Mouse (Mus musculus) CH12.LX (cell line): ENCODE data around the gene Myo1g. TPM values are rescaled to one million over a fixed set of nuclear protein-coding genes. Genes with fewer than 3 reads are reported as not detected.

Experiments
- DNase-seq: peaks from one replicate; pipeline ENCODE4 v3.0.0-alpha.2; 2013; ENCODE audit errors: extremely low read depth
- H3K27ac ChIP-seq: 2 replicates; pipeline ENCODE4 v1.5.1; 2012; ENCODE audit warnings: low read depth, mild to moderate bottlenecking, control low read depth, moderate library complexity; ENCODE audit not compliant: insufficient read depth
- H3K27me3 ChIP-seq: replicated peaks from 2 replicates; pipeline ENCODE3; 2012; ENCODE audit warnings: inconsistent platforms
- H3K36me3 ChIP-seq, 2 experiments: replicated peaks in 1 of 2; 2 replicates each; pipeline versions ENCODE3 to v1.6.1; 2012; ENCODE audit warnings: inconsistent platforms in 1 of 2, low read length in 1 of 2, mild to moderate bottlenecking in 1 of 2, mixed read lengths in 1 of 2, moderate library complexity in 1 of 2; ENCODE audit not compliant: control insufficient read depth in 1 of 2, insufficient read depth in 1 of 2
- H3K4me1 ChIP-seq, 2 experiments: 2 replicates each; pipeline ENCODE4 v1.6.1; 2012; ENCODE audit warnings: inconsistent platforms in 1 of 2, moderate library complexity in 1 of 2; ENCODE audit not compliant: insufficient read depth in 2 of 2, control insufficient read depth in 1 of 2
- H3K4me2 ChIP-seq: 2 replicates; pipeline ENCODE4 v1.6.1; 2012; ENCODE audit warnings: low read depth, mild to moderate bottlenecking, control low read depth; ENCODE audit not compliant: poor library complexity, insufficient read depth, severe bottlenecking
- H3K4me3 ChIP-seq, 3 experiments: fragments of 150-350 bp in 1 of 3; sonication (generic) in 1 of 3; replicated peaks in 1 of 3; 2 replicates each; pipeline versions ENCODE3 to v1.5.1; 2011 to 2012; ENCODE audit warnings: low read depth in 2 of 3, low read length in 2 of 3, mild to moderate bottlenecking in 2 of 3, moderate library complexity in 2 of 3, control low read depth in 1 of 3, improper control_type of control experiment in 1 of 3, inconsistent platforms in 1 of 3, mixed read lengths in 1 of 3; ENCODE audit not compliant: poor library complexity in 1 of 3
- H3K79me2 ChIP-seq: replicated peaks from 2 replicates; pipeline ENCODE4 v1.6.1; 2012; ENCODE audit warnings: mild to moderate bottlenecking, moderate library complexity; ENCODE audit not compliant: control insufficient read depth, poor library complexity, insufficient read depth, severe bottlenecking; ENCODE audit errors: extremely low read depth
- H3K9ac ChIP-seq: 2 replicates; pipeline ENCODE4 v1.6.1; 2012; ENCODE audit warnings: low read depth, mild to moderate bottlenecking, control low read depth, moderate library complexity; ENCODE audit not compliant: insufficient read depth
- H3K9me3 ChIP-seq: replicated peaks from 2 replicates; pipeline ENCODE3; 2012; ENCODE audit warnings: low read length, inconsistent platforms, mixed read lengths
- BHLHE40 ChIP-seq: IDR thresholded peaks from 2 replicates; pipeline ENCODE4 v1.6.1; 2011; ENCODE audit warnings: mild to moderate bottlenecking, low read depth, low read length, improper control_type of control experiment
- CHD1 ChIP-seq: IDR thresholded peaks from 2 replicates; pipeline ENCODE4 v1.6.1; 2012; ENCODE audit warnings: low read depth, low read length, improper control_type of control experiment, inconsistent platforms
- CTCF ChIP-seq, 2 experiments: IDR thresholded peaks in 1 of 2; conservative IDR thresholded peaks in 1 of 2; 2 replicates each; pipeline ENCODE4 v1.5.1; 2011 to 2012; ENCODE audit warnings: low read depth in 2 of 2, low read length in 2 of 2, improper control_type of control experiment in 1 of 2, inconsistent platforms in 1 of 2, mild to moderate bottlenecking in 1 of 2, moderate library complexity in 1 of 2
- ELF1 ChIP-seq: IDR thresholded peaks from 2 replicates; pipeline ENCODE4 v1.6.1; 2014; ENCODE audit warnings: low read depth, mild to moderate bottlenecking, inconsistent platforms, low read length, improper control_type of control experiment
- KAT2A ChIP-seq: IDR thresholded peaks from 2 replicates; pipeline ENCODE4 v1.6.1; 2012; ENCODE audit warnings: low read length, improper control_type of control experiment, inconsistent platforms; ENCODE audit not compliant: insufficient replicate concordance
- MAX ChIP-seq: IDR thresholded peaks from 2 replicates; pipeline ENCODE4 v1.6.1; 2011; ENCODE audit warnings: low read length, improper control_type of control experiment
- MAZ ChIP-seq: IDR thresholded peaks from 2 replicates; pipeline ENCODE4 v1.6.1; 2012; ENCODE audit warnings: low read depth, mild to moderate bottlenecking, inconsistent platforms, low read length, improper control_type of control experiment, moderate library complexity
- NRF1 ChIP-seq: IDR thresholded peaks from 2 replicates; pipeline ENCODE4 v1.6.1; 2014; ENCODE audit warnings: low read depth, mild to moderate bottlenecking, inconsistent platforms, low read length, improper control_type of control experiment, moderate library complexity
- RAD21 ChIP-seq: IDR thresholded peaks from 2 replicates; pipeline ENCODE4 v1.6.1; 2011; ENCODE audit warnings: low read depth, mild to moderate bottlenecking, low read length, improper control_type of control experiment, moderate library complexity
- RCOR1 ChIP-seq: conservative IDR thresholded peaks from 2 replicates; pipeline ENCODE4 v1.6.1; 2012; ENCODE audit warnings: low read depth, mild to moderate bottlenecking, inconsistent platforms, low read length, improper control_type of control experiment
- UBTF ChIP-seq: IDR thresholded peaks from 2 replicates; pipeline ENCODE4 v1.6.1; 2012; ENCODE audit warnings: low read depth, mild to moderate bottlenecking, inconsistent platforms, low read length, improper control_type of control experiment, moderate library complexity
- USF2 ChIP-seq: conservative IDR thresholded peaks from 2 replicates; pipeline ENCODE4 v1.6.1; 2011; ENCODE audit warnings: low read depth, low read length, improper control_type of control experiment
- ZNF384 ChIP-seq: IDR thresholded peaks from 2 replicates; pipeline ENCODE4 v1.6.1; 2012; ENCODE audit warnings: low read depth, low read length, improper control_type of control experiment, inconsistent platforms
- dilution Hi-C: fragments of 300-500 bp; cut with MboI; formaldehyde crosslinking; loops from 2 replicates; pipeline ENCODE4 v1.14.3; 2020; ENCODE audit warnings: low sequenced_read_pairs; ENCODE audit not compliant: extremely low pct_unique_long_range_greater_than_20kb, extremely low pct_ligation_motif_present
- in situ Hi-C: fragments of 300-500 bp; cut with MboI; formaldehyde crosslinking; loops from 3 replicates; pipeline ENCODE4 v1.14.3; 2019; ENCODE audit warnings: low sequenced_read_pairs, low pct_ligation_motif_present, low pct_unique_long_range_greater_than_20kb, mixed read lengths
- polyA plus RNA-seq: library from polyadenylated mRNA; unstranded; fragments of >175 nt; gene quantifications from 2 replicates; pipeline ENCODE4 v1.2.1, GENCODE M21; 2012; ENCODE audit warnings: low read depth; ENCODE audit not compliant: insufficient read length
- total RNA-seq, 2 experiments: library from RNA; depleted of rRNA; stranded (reverse); fragments of 300-350 nt in 1 of 2; fragments of >200 nt in 1 of 2; gene quantifications; 2 replicates each; pipeline ENCODE4 v1.2.3; 2012 to 2014

Myo1g gene
- total and polyA plus RNA-seq, 3 experiments = 268 to 335 (median 284) TPM

- dilution Hi-C loops (no loop called here), in situ Hi-C loops (no loop called here)
- H3K4me3 ChIP-seq = no peak overlapping the region
- peaks cover 0 to 21% of the 10 kb centered on the region in 2 experiments; a peak in 2 of 4 replicates for H3K4me1 ChIP-seq
- H3K27me3 ChIP-seq = no peaks in the 10 kb centered on the region
- H3K27ac ChIP-seq = no peak overlapping the region
- H3K36me3 ChIP-seq = no peaks in the 10 kb centered on the region
- TF ChIP-seq CHD1 (no peak), RCOR1 (no peak), ZNF384 (no peak), BHLHE40 (no peak), NRF1 (no peak), MAZ (no peak), MAX (no peak), UBTF (no peak), ELF1 (no peak), CTCF (conservative IDR thresholded peaks at IDR 0.05 in 1 of 2, IDR thresholded peaks at IDR 0.05 in 1 of 2; ENCODE audit: low read depth in 2 of 2, low read length in 2 of 2) (no peak), RAD21 (no peak), KAT2A (no peak)
- H3K9me3 ChIP-seq = no peaks in the 10 kb centered on the region
- H3K4me2 ChIP-seq = no peak overlapping the region
- no peaks in the 10 kb centered on the region for H3K79me2 ChIP-seq
- no peak for DNase-seq
- no peak overlapping the region for H3K9ac ChIP-seq
Measured at GRCm38 (mm10) chr11:6484244-6484959, 36.4 kb downstream of the Myo1g start.

GRCm38 (mm10) chr11:6483103-6483502, 37.7 kb downstream of the Myo1g start:
- TF ChIP-seq USF2 = no peak
- TF ChIP-seq BHLHE40 = no peak
- no peak for TF ChIP-seq ZNF384
- TF ChIP-seq CTCF (conservative IDR thresholded peaks at IDR 0.05 in 1 of 2, IDR thresholded peaks at IDR 0.05 in 1 of 2; ENCODE audit: low read depth in 2 of 2, low read length in 2 of 2) = no peak
- in situ Hi-C loops = no loop called here
- no peak for DNase-seq
- Histone ChIP-seq H3K27me3 (no peaks in the 10 kb centered on the region), H3K4me2 (no peak overlapping the region), H3K36me3 (no peaks in the 10 kb centered on the region), H3K79me2 (no peaks in the 10 kb centered on the region), H3K4me1 (peaks cover 0 to 20% of the 10 kb centered on the region in 2 experiments; a peak in 2 of 4 replicates), H3K4me3 (no peak overlapping the region), H3K9me3 (no peaks in the 10 kb centered on the region), H3K9ac (no peak overlapping the region), H3K27ac (no peak overlapping the region)
- dilution Hi-C loops = no loop called here
